Mouse (Mus musculus) liver, embryonic 14.5 days (tissue): ENCODE data around the gene Pdk4. TPM values are rescaled to one million over a fixed set of nuclear protein-coding genes. Genes with fewer than 3 reads are reported as not detected.

ENCODE experiments used
- ATAC-seq: fragments of 200-750 bp; cut with Nextera tagmentation; 2 replicates; pipeline ENCODE4 v1.8.0; 2017; ENCODE audit warnings: moderate number of reproducible peaks, mild to moderate bottlenecking, moderate library complexity; ENCODE audit not compliant: insufficient read depth
- DNase-seq, 3 experiments: peaks; one replicate each; pipeline ENCODE4 v3.0.0-alpha.2; 2012 to 2013; ENCODE audit warnings: low read depth in 3 of 3, low spot score in 3 of 3
- H3K27ac ChIP-seq: fragments of 300-500 bp; sonication (generic); 2 replicates; pipeline ENCODE4 v1.5.1; 2014; ENCODE audit warnings: moderate library complexity, mild to moderate bottlenecking, control low read depth, inconsistent platforms
- H3K27me3 ChIP-seq: fragments of 300-500 bp; sonication (generic); 2 replicates; pipeline ENCODE4 v1.6.1; 2014; ENCODE audit warnings: mild to moderate bottlenecking, low read length, moderate library complexity; ENCODE audit not compliant: control insufficient read depth, insufficient read depth
- H3K36me3 ChIP-seq: fragments of 300-500 bp; sonication (generic); replicated peaks from 2 replicates; pipeline ENCODE4 v1.6.1; 2014; ENCODE audit warnings: low read depth; ENCODE audit not compliant: control insufficient read depth, insufficient read depth
- H3K4me1 ChIP-seq, 2 experiments: fragments of 200-500 bp in 1 of 2; fragments of 300-500 bp in 1 of 2; sonication (generic) in 1 of 2; replicated peaks; 2 replicates each; pipeline ENCODE4 v1.6.1; 2012 to 2014; ENCODE audit warnings: antibody characterized with exemption in 1 of 2, inconsistent platforms in 1 of 2, low read length in 1 of 2; ENCODE audit not compliant: control insufficient read depth in 2 of 2, insufficient read depth in 2 of 2
- H3K4me2 ChIP-seq: fragments of 300-500 bp; sonication (generic); 2 replicates; pipeline ENCODE4 v1.6.1; 2014; ENCODE audit warnings: low read depth, mild to moderate bottlenecking, control low read depth, moderate library complexity
- H3K4me3 ChIP-seq, 2 experiments: fragments of 200-500 bp in 1 of 2; fragments of 300-500 bp in 1 of 2; sonication (generic) in 1 of 2; 2 replicates each; pipeline ENCODE4 v1.5.1; 2012 to 2014; ENCODE audit warnings: low read depth in 2 of 2, low read length in 2 of 2, mild to moderate bottlenecking in 2 of 2, control low read depth in 1 of 2, inconsistent platforms in 1 of 2, moderate library complexity in 1 of 2; ENCODE audit not compliant: insufficient read depth in 1 of 2
- H3K9ac ChIP-seq: fragments of 300-500 bp; sonication (generic); replicated peaks from 2 replicates; pipeline ENCODE4 v1.6.1; 2014; ENCODE audit warnings: mild to moderate bottlenecking, control low read depth, moderate library complexity
- H3K9me3 ChIP-seq: fragments of 300-500 bp; sonication (generic); 2 replicates; pipeline ENCODE4 v1.6.1; 2016; ENCODE audit warnings: low read length, mixed read lengths; ENCODE audit not compliant: control insufficient read depth
- CTCF ChIP-seq: IDR thresholded peaks from 2 replicates; pipeline ENCODE4 v1.5.1; 2016; ENCODE audit warnings: antibody characterized with exemption, low read depth, control low read depth
- EP300 ChIP-seq: IDR thresholded peaks from 2 replicates; pipeline ENCODE4 v1.6.1; 2016; ENCODE audit warnings: antibody characterized with exemption, low read depth
- WGBS: fragments of 180-500 bp; shearing (Covaris S2); extraction: QIAGEN DNeasy Blood & Tissue Kit; methylation state at CpG from one replicate; pipeline ENCODE4 v1.1.7; 2014; ENCODE audit not compliant: insufficient replicate concordance; 5-methylcytosine and 5-hydroxymethylcytosine counted together
- polyA plus RNA-seq, 2 experiments: library from polyadenylated mRNA; depleted of rRNA in 1 of 2; stranded (reverse) in 1 of 2; unstranded in 1 of 2; fragments of >200 nt; fragmentation: Nextera tagmentation in 1 of 2; extraction: Ambion mirVana in 1 of 2; gene quantifications; 2 replicates each; pipeline versions ENCODE4 v1.2.1 to v1.2.3; 2012 to 2014

The Pdk4 gene
- polyA plus RNA-seq, 2 experiments: 0.59 to 0.67 TPM

- H3K36me3 ChIP-seq: no peaks in the 10 kb centered on the region
- H3K9me3 ChIP-seq: no peaks in the 10 kb centered on the region
- ATAC-seq (no peak), DNase-seq (no peak)
- H3K4me3 ChIP-seq: no peak overlapping the region
- no peaks in the 10 kb centered on the region for H3K27me3 ChIP-seq
- no peak overlapping the region for H3K27ac ChIP-seq
- no peak overlapping the region for H3K4me2 ChIP-seq
- 55% methylated on average over 2 of the region's 2 CpGs for WGBS
- H3K9ac ChIP-seq: no peak overlapping the region
- no peak for TF ChIP-seq CTCF
- TF ChIP-seq EP300: no peak
- no peaks in the 10 kb centered on the region for H3K4me1 ChIP-seq
Observed at GRCm38 (mm10) chr6:5472692-5473091, 23.4 kb downstream of the Pdk4 start.

- TF ChIP-seq EP300: no peak
- TF ChIP-seq CTCF: no peak
- Histone ChIP-seq H3K9ac (no peak overlapping the region), H3K27ac (no peak overlapping the region), H3K4me2 (no peak overlapping the region), H3K9me3 (no peaks in the 10 kb centered on the region), H3K4me1 (no peaks in the 10 kb centered on the region), H3K36me3 (no peaks in the 10 kb centered on the region), H3K27me3 (no peaks in the 10 kb centered on the region), H3K4me3 (no peak overlapping the region)
- DNase-seq: no peak
- 67% methylated on average over 10 of the region's 10 CpGs for WGBS
- no peak for ATAC-seq
Observed at GRCm38 (mm10) chr6:5470480-5471318, 25.4 kb downstream of the Pdk4 start.

- H3K27ac ChIP-seq: no peak overlapping the region
- no peaks in the 10 kb centered on the region for H3K27me3 ChIP-seq
- H3K4me3 ChIP-seq: no peak overlapping the region
- WGBS: 61% methylated on average over 3 of the region's 3 CpGs
- no peaks in the 10 kb centered on the region for H3K9me3 ChIP-seq
- TF ChIP-seq CTCF: no peak
- TF ChIP-seq EP300: no peak
- no peak for ATAC-seq
- no peaks in the 10 kb centered on the region; a peak in 1 of 4 replicates for H3K4me1 ChIP-seq
- no peak overlapping the region for H3K9ac ChIP-seq
- no peak for DNase-seq
- no peak overlapping the region for H3K4me2 ChIP-seq
- no peaks in the 10 kb centered on the region for H3K36me3 ChIP-seq
Observed at GRCm38 (mm10) chr6:5455836-5456235, 40.3 kb downstream of the Pdk4 start.

GRCm38 (mm10) chr6:5449878-5450277, 46.2 kb downstream of the Pdk4 start:
- H3K4me1 ChIP-seq: peaks cover 0 to 2% of the 10 kb centered on the region in 2 experiments; a peak in 2 of 4 replicates
- no peak for ATAC-seq
- DNase-seq: no peak
- no peak overlapping the region for H3K27ac ChIP-seq
- no peak overlapping the region for H3K4me2 ChIP-seq
- no peak overlapping the region for H3K9ac ChIP-seq
- H3K9me3 ChIP-seq: no peaks in the 10 kb centered on the region
- TF ChIP-seq CTCF: no peak
- TF ChIP-seq EP300: no peak
- no peak overlapping the region for H3K4me3 ChIP-seq
- WGBS: 67% methylated on average over 5 of the region's 5 CpGs
- H3K27me3 ChIP-seq: no peaks in the 10 kb centered on the region
- no peaks in the 10 kb centered on the region for H3K36me3 ChIP-seq

GRCm38 (mm10) chr6:5448396-5448795, 47.7 kb downstream of the Pdk4 start:
- Histone ChIP-seq H3K27me3 (no peaks in the 10 kb centered on the region), H3K9me3 (no peaks in the 10 kb centered on the region), H3K36me3 (no peaks in the 10 kb centered on the region), H3K4me2 (no peak overlapping the region), H3K9ac (no peak overlapping the region), H3K4me3 (no peak overlapping the region), H3K27ac (no peak overlapping the region), H3K4me1 (peaks cover 0 to 5% of the 10 kb centered on the region in 2 experiments; a peak in 3 of 4 replicates)
- WGBS: 55% methylated on average over 4 of the region's 4 CpGs
- DNase-seq: no peak
- TF ChIP-seq CTCF (no peak), EP300 (no peak)
- ATAC-seq: no peak
